Mouse (Mus musculus) embryonic stem cell, embryonic (primary cell): ENCODE data around the gene Timm29.

Source experiments
- CTCF ChIA-PET, 4 experiments: fragments of 300-600 bp in 2 of 4; fragments of 350-600 bp in 2 of 4; sonication (Branson Sonifier 250); formaldehyde crosslinking; loops; one replicate each; lab custom pipeline; 2022; ENCODE audit warnings: inconsistent platforms in 2 of 4; lab: Charles Lee
- POLR2A ChIA-PET, 4 experiments: fragments of 300-600 bp in 2 of 4; fragments of 350-600 bp in 2 of 4; sonication (Branson Sonifier 250); formaldehyde crosslinking; loops; one replicate each; lab custom pipeline; 2022; ENCODE audit warnings: antibody characterized with exemption in 4 of 4, inconsistent platforms in 1 of 4; lab: Charles Lee

The Timm29 gene

DNA sequence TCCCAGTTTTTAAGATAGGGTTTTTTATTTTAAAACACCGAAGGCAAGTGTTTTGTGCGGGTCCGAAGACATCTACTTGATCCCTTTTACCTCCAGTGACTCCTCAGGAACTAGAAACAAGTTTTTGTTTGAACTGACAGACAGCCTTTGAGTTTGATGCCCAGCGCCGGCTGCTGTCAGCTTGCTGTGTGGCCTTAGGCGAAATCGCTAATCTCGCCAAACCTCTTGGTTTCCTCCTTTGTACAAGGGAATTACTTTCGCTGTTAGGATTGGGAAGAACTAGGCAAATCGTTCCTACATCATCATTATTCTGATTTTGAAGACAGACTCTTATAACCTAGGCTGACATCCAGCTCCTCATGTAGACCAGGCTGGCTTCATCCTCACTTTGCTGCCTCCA, 24.5 kb downstream of the Timm29 start:
- POLR2A ChIA-PET = interaction anchor here in 3 of 4 experiments (0.6 to 5.6 kb wide), 23 partner anchors 9 to 393 kb away, joined by 3 to 71 read pairs (median 4); partner anchors contain the start of genes Ldlr (in 3 of the 3), Carm1 (in 1 of the 3), Ccdc159 (in 1 of the 3) and Cdkn2d (in 1 of the 3)
- CTCF ChIA-PET = interaction anchor here in 3 of 4 experiments (0.5 to 1.4 kb wide), 4 partner anchors 15 to 232 kb away, joined by 3 to 4 read pairs (median 4); no protein-coding TSS in a partner anchor

DNA sequence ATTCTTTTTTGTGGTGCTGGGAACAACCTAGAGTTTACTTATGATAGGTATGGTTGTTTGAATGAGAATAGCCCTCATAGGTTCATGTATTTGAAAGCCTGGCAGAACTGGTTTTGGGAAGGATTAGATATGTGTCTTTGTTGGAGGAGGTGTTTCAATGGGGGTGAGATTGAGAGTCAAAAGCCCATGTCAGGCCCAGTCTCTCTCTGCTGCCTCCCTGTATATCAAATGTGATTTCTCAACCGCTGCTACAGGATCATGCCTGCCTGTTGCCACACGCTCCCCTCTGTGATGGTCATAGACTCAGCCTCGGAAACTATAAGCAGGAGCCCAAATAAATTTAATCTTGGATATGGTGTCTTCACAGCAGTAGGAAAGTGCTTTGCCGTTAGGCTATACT, 27.7 kb downstream of the Timm29 start:
- CTCF ChIA-PET = no interaction called here
- POLR2A ChIA-PET = interaction anchor here in 1 of 4 experiments (0.7 kb wide), 1 partner anchor 9 kb away, joined by 3 read pairs; no protein-coding TSS in a partner anchor

DNA sequence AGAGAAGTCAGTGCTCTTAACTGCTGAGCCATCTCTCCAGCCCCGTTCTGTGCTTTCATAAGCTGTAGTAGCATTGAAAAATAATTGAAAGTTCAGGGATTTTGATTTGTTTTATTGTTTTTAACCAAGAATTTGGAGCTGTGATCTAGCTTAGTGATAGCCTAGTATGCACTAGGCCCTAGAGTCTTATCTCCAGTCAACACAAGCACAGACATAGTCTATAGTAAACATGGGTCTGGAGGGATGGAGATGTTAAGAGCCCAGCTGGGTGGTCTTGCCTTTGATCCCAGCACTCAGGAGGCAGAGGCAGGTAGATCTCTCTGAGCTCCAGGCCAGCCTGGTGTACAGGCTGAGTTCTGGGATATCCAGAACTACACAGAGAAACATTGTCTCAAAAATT, 30.2 kb downstream of the Timm29 start:
- CTCF ChIA-PET = interaction anchor here in 3 of 4 experiments (0.6 to 1.1 kb wide), 5 partner anchors 17 to 196 kb away, joined by 3 to 4 read pairs (median 3); no protein-coding TSS in a partner anchor
- POLR2A ChIA-PET = interaction anchor here in 2 of 4 experiments (0.9 to 3.9 kb wide), 13 partner anchors 10 to 239 kb away, joined by 3 to 17 read pairs (median 3); partner anchors contain the start of gene Ldlr (in 1 of the 2)

DNA sequence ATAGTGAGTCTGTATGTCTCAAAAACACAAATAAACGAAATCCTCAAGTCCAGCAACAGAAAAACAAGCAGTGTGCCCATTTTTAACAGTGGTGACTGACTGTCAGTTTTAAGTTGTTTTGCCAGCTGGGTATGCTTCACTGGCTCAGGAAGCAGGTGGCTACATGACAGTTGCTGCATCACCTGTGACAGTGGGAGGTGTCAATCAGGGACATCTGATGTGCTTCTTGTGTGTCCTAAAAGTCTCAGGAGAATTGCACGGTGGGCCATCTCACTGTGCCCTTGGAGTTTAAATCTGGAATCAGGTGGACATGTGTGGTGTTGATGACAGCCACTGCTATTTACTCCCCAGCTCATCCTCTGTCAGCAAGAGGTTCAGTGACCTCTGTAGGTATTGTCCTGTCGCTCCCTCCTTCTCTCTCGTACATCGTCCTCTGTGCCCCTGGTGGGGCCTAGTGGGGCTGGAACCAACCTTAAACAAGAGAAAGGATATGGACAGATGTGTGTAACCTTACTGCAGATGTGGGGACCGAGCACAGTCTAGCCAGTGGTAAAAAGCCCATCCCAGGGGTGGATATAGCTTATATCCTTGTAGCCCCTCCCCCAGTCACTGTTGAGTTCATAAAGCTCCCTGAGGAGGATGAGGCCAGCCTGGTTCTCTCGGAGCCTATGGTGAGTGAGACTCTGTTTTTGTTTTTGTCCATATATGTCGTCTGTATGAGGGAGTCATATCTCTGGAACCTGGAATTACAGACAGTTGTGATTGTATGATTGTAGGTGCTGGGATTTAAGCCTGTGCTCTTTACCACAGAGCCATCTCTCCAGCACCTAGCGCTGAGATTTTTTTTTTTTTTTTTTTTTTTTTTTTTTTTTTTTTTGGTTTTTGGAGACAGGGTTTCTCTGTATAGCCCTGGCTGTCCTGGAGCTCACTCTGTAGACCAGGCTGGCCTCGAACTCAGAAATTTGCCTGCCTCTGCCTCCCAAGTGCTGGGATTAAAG, 33.1 kb downstream of the Timm29 start:
- CTCF ChIA-PET = interaction anchor here in 3 of 4 experiments (0.5 to 2.5 kb wide), 9 partner anchors 22 to 540 kb away, joined by 3 to 11 read pairs (median 4); no protein-coding TSS in a partner anchor
- POLR2A ChIA-PET = interaction anchor here in 3 of 4 experiments (0.8 to 4.2 kb wide), 22 partner anchors 7 to 178 kb away, joined by 3 to 23 read pairs (median 4); partner anchors contain the start of genes Smarca4 (in 2 of the 3), Carm1 (in 1 of the 3), Ldlr (in 1 of the 3) and Spc24 (in 1 of the 3)

DNA sequence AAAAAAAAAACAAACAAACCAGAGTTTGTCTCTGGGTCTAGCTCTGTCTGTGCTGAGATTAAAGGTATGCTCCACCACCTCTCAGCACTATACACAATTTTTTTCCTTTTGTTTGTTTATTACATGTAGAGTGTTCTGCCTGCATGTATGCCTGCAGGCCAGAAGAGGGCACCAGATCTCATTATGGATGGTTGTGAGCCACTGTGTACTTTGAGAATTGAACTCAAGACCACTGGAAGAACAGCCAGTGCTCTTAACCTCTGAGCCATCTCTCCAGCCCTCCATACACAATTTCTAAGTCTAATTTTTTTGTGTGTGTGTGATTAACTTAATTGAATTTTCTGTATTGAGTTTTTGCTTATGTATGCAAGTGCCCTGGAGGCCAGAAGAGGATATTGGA, 34.0 kb downstream of the Timm29 start:
- ChIA-PET CTCF (interaction anchor here (0.6 to 2.5 kb wide), 14 partner anchors 24 to 807 kb away, joined by 3 to 11 read pairs (median 4); no protein-coding TSS in a partner anchor), POLR2A (interaction anchor here in 3 of 4 experiments (0.6 to 4.2 kb wide), 20 partner anchors 8 to 134 kb away, joined by 3 to 23 read pairs (median 6); partner anchors contain the start of genes Smarca4 (in 2 of the 3), Carm1 (in 1 of the 3), Ldlr (in 1 of the 3) and Spc24 (in 1 of the 3))

DNA sequence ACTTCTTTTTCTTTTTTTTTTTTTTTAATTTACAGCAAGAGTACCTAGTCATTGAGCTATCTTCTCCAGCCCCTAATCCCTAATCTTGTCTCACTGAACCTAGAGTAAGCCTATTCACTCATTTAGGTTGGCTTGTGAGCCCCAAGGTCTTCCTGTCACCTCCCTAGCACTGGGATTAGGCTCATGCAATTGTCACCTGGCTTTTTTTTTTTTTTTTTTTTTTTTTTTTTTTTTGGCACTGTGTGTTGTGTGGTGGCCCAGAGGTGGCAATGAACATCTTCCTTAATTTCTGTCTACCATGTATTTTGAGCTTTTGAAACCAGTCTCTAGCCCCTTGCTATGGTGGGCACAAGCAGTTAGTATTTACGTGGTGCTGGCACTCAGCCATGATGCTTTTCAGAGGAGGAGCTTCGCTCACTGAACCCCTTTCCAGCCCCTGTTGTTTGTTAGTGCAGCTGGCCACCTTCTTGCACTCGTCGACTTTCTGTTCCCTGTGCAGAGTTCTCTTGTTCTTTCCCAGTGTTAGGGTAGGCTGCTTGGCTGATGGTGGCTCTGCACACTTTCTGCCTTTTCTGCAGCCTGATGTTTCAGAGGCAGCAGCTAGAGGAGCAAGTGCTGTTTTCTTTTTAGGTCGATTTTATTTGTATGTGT, 34.7 kb downstream of the Timm29 start:
- ChIA-PET POLR2A (interaction anchor here in 3 of 4 experiments (0.6 to 4.2 kb wide), 22 partner anchors 9 to 903 kb away, joined by 3 to 23 read pairs (median 5); partner anchors contain the start of genes Ldlr (in 2 of the 3), Carm1 (in 1 of the 3), Smarca4 (in 1 of the 3) and Spc24 (in 1 of the 3)), CTCF (interaction anchor here (0.5 to 2.5 kb wide), 15 partner anchors 17 to 808 kb away, joined by 3 to 11 read pairs (median 5); no protein-coding TSS in a partner anchor)

DNA sequence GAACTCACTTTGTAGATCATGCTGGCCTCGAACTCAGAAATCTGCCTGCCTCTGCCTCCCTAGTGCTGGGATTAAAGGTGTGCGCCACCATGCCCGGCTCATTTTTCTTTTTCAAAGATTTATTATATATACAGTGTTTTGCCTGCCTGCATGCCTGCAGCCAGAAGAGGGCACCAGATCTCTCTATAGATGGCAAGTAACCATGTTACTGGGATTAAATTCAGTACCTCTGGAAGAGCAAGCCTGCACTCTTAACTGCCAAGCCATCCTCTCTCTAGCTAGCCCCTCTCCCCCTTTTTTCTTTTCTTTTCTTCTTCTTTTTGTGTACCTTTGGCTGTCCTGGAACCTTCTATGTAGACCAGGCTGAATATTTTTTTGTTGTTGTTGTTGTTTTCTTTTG, 38.2 kb downstream of the Timm29 start:
- POLR2A ChIA-PET = interaction anchor here in 2 of 4 experiments (0.6 to 2.2 kb wide), 6 partner anchors 12 to 239 kb away, joined by 3 to 7 read pairs (median 4); partner anchors contain the start of genes Kank2 (in 1 of the 2) and Ldlr (in 1 of the 2)
- CTCF ChIA-PET = interaction anchor here in 3 of 4 experiments (0.6 to 2.2 kb wide), 4 partner anchors 19 to 896 kb away, joined by 3 to 12 read pairs (median 6); no protein-coding TSS in a partner anchor

DNA sequence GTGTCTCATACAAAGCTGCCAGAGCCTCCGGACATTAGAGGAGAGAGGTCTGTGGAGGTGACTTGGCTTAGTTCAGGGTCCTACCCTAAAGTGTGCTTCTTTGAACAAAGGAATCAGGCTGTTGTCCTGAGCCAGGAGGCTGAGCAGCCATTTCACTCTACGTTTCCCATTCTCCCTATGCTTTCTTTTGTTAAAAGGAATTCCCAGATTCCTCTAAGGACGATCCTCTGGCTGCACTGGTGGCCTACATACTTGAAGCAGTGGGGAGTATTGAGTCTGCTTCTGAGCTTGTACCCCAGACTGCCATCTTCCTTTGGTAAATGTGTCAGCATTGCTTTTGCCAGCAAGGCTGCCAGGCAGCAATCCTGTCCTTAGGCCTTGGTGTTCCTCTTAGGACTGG, 40.6 kb downstream of the Timm29 start:
- POLR2A ChIA-PET = interaction anchor here in 2 of 4 experiments (0.9 to 1.6 kb wide), 5 partner anchors 8 to 47 kb away, joined by 3 to 6 read pairs (median 3); no protein-coding TSS in a partner anchor
- CTCF ChIA-PET = interaction anchor here in 1 of 4 experiments (0.7 kb wide), 1 partner anchor 319 kb away, joined by 5 read pairs; no protein-coding TSS in a partner anchor

DNA sequence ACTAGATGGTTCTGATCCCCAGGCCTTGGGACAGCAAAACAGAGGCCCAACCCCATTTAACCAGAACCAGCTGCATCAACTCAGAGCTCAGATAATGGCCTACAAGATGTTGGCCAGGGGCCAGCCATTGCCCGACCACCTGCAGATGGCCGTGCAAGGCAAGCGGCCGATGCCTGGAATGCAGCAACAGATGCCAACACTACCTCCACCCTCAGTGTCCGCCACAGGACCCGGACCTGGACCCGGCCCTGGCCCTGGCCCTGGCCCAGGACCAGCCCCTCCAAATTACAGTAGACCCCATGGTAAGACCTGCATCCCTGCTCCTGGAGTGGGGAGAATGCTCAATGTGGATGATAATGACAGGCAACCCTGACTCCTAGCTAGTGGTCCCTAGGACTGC, 43.1 kb downstream of the Timm29 start:
- POLR2A ChIA-PET = interaction anchor here in 1 of 4 experiments (1.1 to 1.9 kb wide), 2 partner anchors 20 to 88 kb away, joined by 3 to 5 read pairs; partner anchors contain the start of genes Ldlr and Smarca4
- CTCF ChIA-PET = no interaction called here

DNA sequence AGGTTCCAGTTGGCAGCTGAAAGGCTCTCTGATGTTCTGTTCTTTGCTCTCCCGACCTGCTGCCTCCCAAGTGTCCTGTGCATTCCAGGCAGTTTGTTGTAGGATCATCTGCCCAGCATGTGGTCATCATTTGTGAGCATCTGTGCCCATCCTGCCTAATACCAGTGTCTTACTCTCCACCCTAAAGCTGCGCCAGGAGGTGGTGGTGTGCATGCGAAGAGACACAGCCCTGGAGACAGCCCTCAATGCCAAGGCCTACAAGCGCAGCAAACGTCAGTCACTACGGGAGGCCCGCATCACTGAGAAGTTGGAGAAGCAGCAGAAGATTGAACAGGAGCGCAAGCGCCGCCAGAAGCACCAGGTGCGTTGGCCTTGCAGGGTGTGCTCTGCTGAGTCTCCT, 46.5 kb downstream of the Timm29 start:
- ChIA-PET CTCF (no interaction called here), POLR2A (interaction anchor here in 1 of 4 experiments (1.2 kb wide), 1 partner anchor 38 kb away, joined by 3 read pairs; no protein-coding TSS in a partner anchor)
